Mouse (Mus musculus): Measurements from ENCODE around the gene Kif21b. TPM values are rescaled to one million over a fixed set of nuclear protein-coding genes. Genes with fewer than 3 reads are reported as not detected.

Kif21b gene
- polyA plus RNA-seq, 1 experiment from 2014 or later: 4.3 TPM

GRCm38 (mm10) chr1:136178741-136179140, 47.6 kb downstream of the Kif21b start:
- no peak for ATAC-seq
- H3K9ac ChIP-seq (ENCODE audit: low read depth, low read length): no peak overlapping the region
- no peaks in the 10 kb centered on the region for H3K36me3 ChIP-seq (ENCODE audit: control insufficient read depth, insufficient read depth, low read length)
- H3K9me3 ChIP-seq (ENCODE audit: control insufficient read depth, low read length): no peaks in the 10 kb centered on the region
- peaks cover 28% of the 10 kb centered on the region for H3K4me1 ChIP-seq (ENCODE audit: control insufficient read depth, insufficient read depth, low read length)
- H3K4me3 ChIP-seq (ENCODE audit: low read length): no peak overlapping the region
- 49% methylated on average over 6 of the region's 6 CpGs for WGBS
- no peak overlapping the region for H3K27ac ChIP-seq (ENCODE audit: low read length)
- no peak overlapping the region for H3K4me2 ChIP-seq (ENCODE audit: low read depth, low read length)
- no peaks in the 10 kb centered on the region for H3K27me3 ChIP-seq (replicated peaks; ENCODE audit: control insufficient read depth, insufficient read depth, low read length)

GRCm38 (mm10) chr1:136179511-136180001, 48.4 kb downstream of the Kif21b start:
- H3K9ac ChIP-seq (ENCODE audit: low read depth, low read length): no peak overlapping the region
- WGBS: 60% methylated on average over 2 of the region's 2 CpGs
- H3K4me1 ChIP-seq (ENCODE audit: control insufficient read depth, insufficient read depth, low read length): peaks cover 20% of the 10 kb centered on the region
- no peak overlapping the region for H3K4me2 ChIP-seq (ENCODE audit: low read depth, low read length)
- H3K27ac ChIP-seq (ENCODE audit: low read length): no peak overlapping the region
- H3K27me3 ChIP-seq (replicated peaks; ENCODE audit: control insufficient read depth, insufficient read depth, low read length): no peaks in the 10 kb centered on the region
- no peaks in the 10 kb centered on the region for H3K36me3 ChIP-seq (ENCODE audit: control insufficient read depth, insufficient read depth, low read length)
- no peak overlapping the region for H3K4me3 ChIP-seq (ENCODE audit: low read length)
- H3K9me3 ChIP-seq (ENCODE audit: control insufficient read depth, low read length): no peaks in the 10 kb centered on the region
- no peak for ATAC-seq

- H3K27ac ChIP-seq (ENCODE audit: low read length): no peak overlapping the region
- no peak overlapping the region for H3K4me3 ChIP-seq (ENCODE audit: low read length)
- ATAC-seq: peak; percentile 92
- H3K9me3 ChIP-seq (ENCODE audit: control insufficient read depth, low read length): no peaks in the 10 kb centered on the region
- H3K27me3 ChIP-seq (replicated peaks; ENCODE audit: control insufficient read depth, insufficient read depth, low read length): no peaks in the 10 kb centered on the region
- H3K4me2 ChIP-seq (ENCODE audit: low read depth, low read length): no peak overlapping the region
- WGBS: 73% methylated on average over 5 of the region's 5 CpGs
- no peaks in the 10 kb centered on the region for H3K36me3 ChIP-seq (ENCODE audit: control insufficient read depth, insufficient read depth, low read length)
- no peak overlapping the region for H3K9ac ChIP-seq (ENCODE audit: low read depth, low read length)
- H3K4me1 ChIP-seq (ENCODE audit: control insufficient read depth, insufficient read depth, low read length): peaks cover 5% of the 10 kb centered on the region; the same call in 1 of the 2 replicates
These were observed 58.8 kb downstream of the Kif21b start for GRCm38 (mm10) chr1:136190033-136190432.

- no peaks in the 10 kb centered on the region for H3K9me3 ChIP-seq (ENCODE audit: control insufficient read depth, low read length)
- H3K4me3 ChIP-seq (ENCODE audit: low read length): no peak within 1 kb of the TSS
- WGBS: 41% methylated on average over 3 of the region's 3 CpGs
- peaks cover 8% of the 10 kb centered on the region for H3K36me3 ChIP-seq (ENCODE audit: control insufficient read depth, insufficient read depth, low read length)
- H3K4me2 ChIP-seq (ENCODE audit: low read depth, low read length): no peak within 1 kb of the TSS
- H3K27me3 ChIP-seq (replicated peaks; ENCODE audit: control insufficient read depth, insufficient read depth, low read length): no peaks in the 10 kb centered on the region
- H3K4me1 ChIP-seq (ENCODE audit: control insufficient read depth, insufficient read depth, low read length): no peaks in the 10 kb centered on the region
- H3K27ac ChIP-seq (ENCODE audit: low read length): no peak within 1 kb of the TSS
- no peak within 1 kb of the TSS for H3K9ac ChIP-seq (ENCODE audit: low read depth, low read length)
- ATAC-seq: peak; percentile 51
These were observed 81.6 kb downstream of the Kif21b start, which contains the start of gene Mroh3 for GRCm38 (mm10) chr1:136212803-136213202. Gene Mroh3, minus strand, starts transcription at chr1:136212828.

GRCm38 (mm10) chr1:136214304-136214703, 83.1 kb downstream of the Kif21b start:
- no peaks in the 10 kb centered on the region for H3K9me3 ChIP-seq (ENCODE audit: control insufficient read depth, low read length)
- ATAC-seq: no peak
- no peak overlapping the region for H3K4me3 ChIP-seq (ENCODE audit: low read length)
- H3K9ac ChIP-seq (ENCODE audit: low read depth, low read length): no peak overlapping the region
- no peak overlapping the region for H3K4me2 ChIP-seq (ENCODE audit: low read depth, low read length)
- H3K27me3 ChIP-seq (replicated peaks; ENCODE audit: control insufficient read depth, insufficient read depth, low read length): no peaks in the 10 kb centered on the region
- H3K27ac ChIP-seq (ENCODE audit: low read length): no peak overlapping the region
- 82% methylated on average over 15 of the region's 15 CpGs for WGBS
- H3K4me1 ChIP-seq (ENCODE audit: control insufficient read depth, insufficient read depth, low read length): no peaks in the 10 kb centered on the region
- H3K36me3 ChIP-seq (ENCODE audit: control insufficient read depth, insufficient read depth, low read length): peaks cover 14% of the 10 kb centered on the region

GRCm38 (mm10) chr1:136220037-136220871, 89.1 kb downstream of the Kif21b start:
- 47% methylated on average over 10 of the region's 10 CpGs for WGBS
- Histone ChIP-seq H3K27me3 (replicated peaks; ENCODE audit: control insufficient read depth, insufficient read depth, low read length) (no peaks in the 10 kb centered on the region), H3K9ac (ENCODE audit: low read depth, low read length) (peak overlapping the region; percentile 64), H3K4me3 (ENCODE audit: low read length) (peak overlapping the region; percentile 36), H3K27ac (ENCODE audit: low read length) (peak overlapping the region; percentile 97), H3K36me3 (ENCODE audit: control insufficient read depth, insufficient read depth, low read length) (peaks cover 24% of the 10 kb centered on the region), H3K4me2 (ENCODE audit: low read depth, low read length) (peak overlapping the region; percentile 52), H3K9me3 (ENCODE audit: control insufficient read depth, low read length) (no peaks in the 10 kb centered on the region), H3K4me1 (ENCODE audit: control insufficient read depth, insufficient read depth, low read length) (peaks cover 36% of the 10 kb centered on the region)
- peak; percentile 91 for ATAC-seq

- H3K4me3 ChIP-seq (ENCODE audit: low read length): no peak overlapping the region
- H3K36me3 ChIP-seq (ENCODE audit: control insufficient read depth, insufficient read depth, low read length): peaks cover 20% of the 10 kb centered on the region
- no peaks in the 10 kb centered on the region for H3K9me3 ChIP-seq (ENCODE audit: control insufficient read depth, low read length)
- 64% methylated on average over 10 of the region's 10 CpGs for WGBS
- no peak overlapping the region for H3K4me2 ChIP-seq (ENCODE audit: low read depth, low read length)
- peaks cover 49% of the 10 kb centered on the region for H3K4me1 ChIP-seq (ENCODE audit: control insufficient read depth, insufficient read depth, low read length)
- no peak for ATAC-seq
- H3K9ac ChIP-seq (ENCODE audit: low read depth, low read length): no peak overlapping the region
- H3K27me3 ChIP-seq (replicated peaks; ENCODE audit: control insufficient read depth, insufficient read depth, low read length): no peaks in the 10 kb centered on the region
- H3K27ac ChIP-seq (ENCODE audit: low read length): peak overlapping the region; percentile 39
These were observed 91.2 kb downstream of the Kif21b start for GRCm38 (mm10) chr1:136222386-136222785.

GRCm38 (mm10) chr1:136223758-136224342, 92.7 kb downstream of the Kif21b start:
- no peak for ATAC-seq
- Histone ChIP-seq H3K27ac (ENCODE audit: low read length) (peak overlapping the region; percentile 53), H3K9ac (ENCODE audit: low read depth, low read length) (no peak overlapping the region), H3K27me3 (replicated peaks; ENCODE audit: control insufficient read depth, insufficient read depth, low read length) (no peaks in the 10 kb centered on the region), H3K4me1 (ENCODE audit: control insufficient read depth, insufficient read depth, low read length) (peaks cover 62% of the 10 kb centered on the region), H3K9me3 (ENCODE audit: control insufficient read depth, low read length) (no peaks in the 10 kb centered on the region), H3K4me2 (ENCODE audit: low read depth, low read length) (no peak overlapping the region), H3K4me3 (ENCODE audit: low read length) (no peak overlapping the region), H3K36me3 (ENCODE audit: control insufficient read depth, insufficient read depth, low read length) (peaks cover 10% of the 10 kb centered on the region)
- 86% methylated on average over 10 of the region's 10 CpGs for WGBS

- no peaks in the 10 kb centered on the region for H3K9me3 ChIP-seq (ENCODE audit: control insufficient read depth, low read length)
- no peak for ATAC-seq
- H3K9ac ChIP-seq (ENCODE audit: low read depth, low read length): no peak overlapping the region
- H3K27me3 ChIP-seq (replicated peaks; ENCODE audit: control insufficient read depth, insufficient read depth, low read length): no peaks in the 10 kb centered on the region
- H3K4me3 ChIP-seq (ENCODE audit: low read length): no peak overlapping the region
- H3K36me3 ChIP-seq (ENCODE audit: control insufficient read depth, insufficient read depth, low read length): peaks cover 10% of the 10 kb centered on the region
- H3K27ac ChIP-seq (ENCODE audit: low read length): no peak overlapping the region
- no peak overlapping the region for H3K4me2 ChIP-seq (ENCODE audit: low read depth, low read length)
- peaks cover 58% of the 10 kb centered on the region for H3K4me1 ChIP-seq (ENCODE audit: control insufficient read depth, insufficient read depth, low read length)
- 94% methylated on average over 8 of the region's 8 CpGs for WGBS
These were observed 94.7 kb downstream of the Kif21b start for GRCm38 (mm10) chr1:136225846-136226245.

All from intestine, embryonic 16.5 days (tissue).